ENCODE assay signal across 9 mouse cellular contexts in genomic region chrX:155622961-155623599, GRCm38 (mm10). TPM values are rescaled to one million over a fixed set of nuclear protein-coding genes. Genes with fewer than 3 reads are reported as not detected.
A peak's percentile ranks its signal among the peaks of the same experiment; 100 is the strongest.
DNase-seq lines count a peak whose midpoint lies in the region; ATAC-seq lines count a peak whose summit lies in the region.
"Had no signal": no experiment of that assay in that cellular context is flagged by ENCODE, and none has a peak within 500 bp of the region (broad histone marks: within the 10 kb centered on the region; RNA-seq: fewer than 3 reads in every experiment).

No protein-coding gene starts in this region.

- 12% methylated on average over 26 of the region's 69 CpGs for WGBS in kidney, embryonic 15.5 days
- WGBS in forebrain, embryonic 13.5 days, result 23% methylated on average over 23 of the region's 69 CpGs
- 28% methylated on average over 27 of the region's 69 CpGs for WGBS in midbrain, embryonic 13.5 days

- no peaks in the 10 kb centered on the region for H3K36me3 ChIP-seq in kidney, embryonic 15.5 days
- no peaks in the 10 kb centered on the region for H3K36me3 ChIP-seq in forebrain, embryonic 13.5 days (ENCODE audit: poor library complexity, severe bottlenecking)
- H3K36me3 ChIP-seq in midbrain, embryonic 13.5 days, result no peaks in the 10 kb centered on the region

- ATAC-seq in kidney, embryonic 15.5 days (replicated peaks; ENCODE audit: low FRiP score), result peak; percentile 59
- peak; percentile 83 for ATAC-seq in forebrain, embryonic 13.5 days
- ATAC-seq in midbrain, embryonic 13.5 days, result peak; percentile 78

- H3K9me3 ChIP-seq in kidney, embryonic 15.5 days (replicated peaks), result no peaks in the 10 kb centered on the region
- H3K9me3 ChIP-seq in forebrain, embryonic 13.5 days (replicated peaks), result no peaks in the 10 kb centered on the region
- no peaks in the 10 kb centered on the region for H3K9me3 ChIP-seq in midbrain, embryonic 13.5 days

- no peak for DNase-seq in kidney, adult 8-10 months
- DNase-seq in layer of hippocampus, postnatal 25 days (ENCODE audit: extremely low spot score in 1 of 2, low spot score in 1 of 2), result peak; percentile 14 to 18
- no peak for DNase-seq in adrenal gland, adult 2 months
- DNase-seq in ovary, postnatal 10 days (ENCODE audit: low spot score), result no peak

- H3K4me2 ChIP-seq in kidney, embryonic 15.5 days, result peak overlapping the region; percentile 87
- peak overlapping the region; percentile 75 for H3K4me2 ChIP-seq in forebrain, embryonic 13.5 days
- peak overlapping the region; percentile 79 for H3K4me2 ChIP-seq in midbrain, embryonic 13.5 days (replicated peaks)

- peaks cover 10% of the 10 kb centered on the region; the same call in 1 of the 2 replicates for H3K4me1 ChIP-seq in kidney, embryonic 15.5 days
- no peaks in the 10 kb centered on the region for H3K4me1 ChIP-seq in brown adipose tissue, adult 24 weeks (ENCODE audit: control insufficient read depth, insufficient read depth, insufficient read length, low read length)
- no peaks in the 10 kb centered on the region for H3K4me1 ChIP-seq in forebrain, embryonic 13.5 days
- H3K4me1 ChIP-seq in midbrain, embryonic 13.5 days (replicated peaks), result no peaks in the 10 kb centered on the region

- H3K27ac ChIP-seq in kidney, embryonic 15.5 days, result no peak overlapping the region
- no peak overlapping the region for H3K27ac ChIP-seq in brown adipose tissue, adult 24 weeks (replicated peaks; ENCODE audit: low read depth, low read length)
- no peak overlapping the region for H3K27ac ChIP-seq in forebrain, embryonic 13.5 days
- H3K27ac ChIP-seq in midbrain, embryonic 13.5 days, result peak overlapping the region; percentile 62

- H3K9ac ChIP-seq in kidney, embryonic 15.5 days, result 0 out of 2 replicates have a peak overlapping the region, but pooled peaks have one; percentile 4
- peak overlapping the region; percentile 54 for H3K9ac ChIP-seq in forebrain, embryonic 13.5 days
- H3K9ac ChIP-seq in midbrain, embryonic 13.5 days (replicated peaks), result peak overlapping the region; percentile 64

- H3K4me3 ChIP-seq in kidney, embryonic 15.5 days (replicated peaks), result peak overlapping the region; percentile 49
- peak overlapping the region; percentile 44 for H3K4me3 ChIP-seq in brown adipose tissue, adult 24 weeks (ENCODE audit: insufficient read depth, low read depth, low read length)
- peak overlapping the region; percentile 48 for H3K4me3 ChIP-seq in forebrain, embryonic 13.5 days
- peak overlapping the region; percentile 52 for H3K4me3 ChIP-seq in midbrain, embryonic 13.5 days (replicated peaks)

- peaks cover 56% of the 10 kb centered on the region for H3K27me3 ChIP-seq in kidney, embryonic 15.5 days
- peaks cover 25% of the 10 kb centered on the region for H3K27me3 ChIP-seq in forebrain, embryonic 13.5 days
- H3K27me3 ChIP-seq in midbrain, embryonic 13.5 days, result peaks cover 21% of the 10 kb centered on the region; the same call in 1 of the 2 replicates

RNA-seq across cellular contexts. Expression of gene Ptchd1, which starts 0.5 kb away (rescaled TPM):
- polyA plus RNA-seq in kidney, embryonic 15.5 days (2015; fragmentation: Nextera tagmentation; extraction: Ambion mirVana), result 0.77 and 1.0 TPM in 2 replicates
- not detected in 2 replicates for polyA plus RNA-seq in brown adipose tissue, adult 24 weeks (2012; ENCODE audit: insufficient read depth, insufficient read length, missing spikeins)
- polyA plus RNA-seq in forebrain, embryonic 13.5 days (2015; fragmentation: Nextera tagmentation; extraction: Ambion mirVana), result 1.4 and 1.6 TPM in 2 replicates
- 1 to 10 TPM; 7.1 to 7.9 TPM for total RNA-seq in layer of hippocampus, postnatal 25 days (2021)
- 5.9 and 6.4 TPM in 2 replicates for polyA plus RNA-seq in midbrain, embryonic 13.5 days (2015; fragmentation: Nextera tagmentation; extraction: Ambion mirVana)
- total RNA-seq in adrenal gland, adult 2 months (2021), result under 1 TPM; 0.14 to 0.55 TPM
- polyA plus RNA-seq in adrenal gland, adult 2 months (2012; rRNA removed), result 0.50 TPM in 1 of 2 replicates, not detected in the other

RNA-seq across cellular contexts. Expression of gene Gm15155, which starts 1.5 kb away (rescaled TPM):
- polyA plus RNA-seq in kidney, embryonic 15.5 days (2015; fragmentation: Nextera tagmentation; extraction: Ambion mirVana), result not detected in 2 replicates
- not detected in 2 replicates for polyA plus RNA-seq in brown adipose tissue, adult 24 weeks (2012; ENCODE audit: insufficient read depth, insufficient read length, missing spikeins)
- not detected in 2 replicates for polyA plus RNA-seq in forebrain, embryonic 13.5 days (2015; fragmentation: Nextera tagmentation; extraction: Ambion mirVana)
- not detected for total RNA-seq in layer of hippocampus, postnatal 25 days (2021)
- not detected in 2 replicates for polyA plus RNA-seq in midbrain, embryonic 13.5 days (2015; fragmentation: Nextera tagmentation; extraction: Ambion mirVana)
- not detected for total RNA-seq in adrenal gland, adult 2 months (2021)
- not detected in 2 replicates for polyA plus RNA-seq in adrenal gland, adult 2 months (2012; rRNA removed)
- total RNA-seq: layer of hippocampus, adult 8-10 months had no signal

Comparison
In these comparisons a context has a peak if more than half of its experiments do, and no peak if none do; other contexts are left out.
1. H3K9ac ChIP-seq: peak in every context shown above with its lines; median percentile 64 in midbrain, embryonic 13.5 days; 54 in forebrain, embryonic 13.5 days; 4 in kidney, embryonic 15.5 days.
2. DNase-seq: peak in layer of hippocampus, postnatal 25 days (2 of 2); none in kidney, adult 8-10 months (0 of 2), adrenal gland, adult 2 months (single experiment) and ovary, postnatal 10 days (single experiment).
3. Peak in every context shown above with its lines, with median percentiles within 50 percentile points of each other: ATAC-seq, H3K4me2 ChIP-seq and H3K4me3 ChIP-seq.